Mouse (Mus musculus) ovary, adult 18-20 months (tissue): ENCODE measurements at regions not wholly inside any gene's neighbourhood (a gene's known extent, or its start where the extent isn't known, plus 50 kb on each side); places are given as distances from the start of the nearest gene placed in this dataset.

Experiments
- DNase-seq: peaks from one replicate; pipeline ENCODE4 v3.0.0; 2022; ENCODE audit warnings: low spot score, mixed read lengths

- no peak for DNase-seq
Measured at GRCm38 (mm10) chr1:181299826-181300225, 52.6 kb upstream of the Cnih3 start.

DNA sequence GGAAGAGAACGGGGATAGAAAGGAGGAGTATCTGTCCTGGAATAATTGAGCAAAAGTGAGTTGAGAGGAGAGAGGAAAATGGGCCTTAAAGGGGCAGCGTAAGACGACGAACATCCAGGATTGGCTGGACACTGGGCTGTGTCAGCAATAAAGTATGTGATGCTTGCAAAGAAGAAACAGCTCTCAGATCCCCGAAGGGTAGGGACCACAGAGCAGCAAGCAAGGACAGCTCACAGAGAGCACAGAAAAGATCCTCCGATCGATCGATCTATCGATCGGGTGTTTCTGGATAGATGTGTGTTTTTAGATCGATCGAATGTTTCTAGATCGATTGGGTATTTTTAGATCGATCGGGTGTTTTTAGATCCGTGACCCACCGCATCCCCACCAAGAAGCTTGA lies 50.3 kb upstream of the Cnih3 start:
- no peak for DNase-seq
